Mouse (Mus musculus): ENCODE measurements at regions not wholly inside any gene's neighbourhood (a gene's known extent, or its start where the extent isn't known, plus 50 kb on each side); places are given as distances from the start of the nearest gene placed in this dataset.
"Not testable (repeated sequence)": the region's sequence is repeated elsewhere in the genome, so short reads cannot be mapped to it uniquely, and the experiment has no call there.

DNA sequence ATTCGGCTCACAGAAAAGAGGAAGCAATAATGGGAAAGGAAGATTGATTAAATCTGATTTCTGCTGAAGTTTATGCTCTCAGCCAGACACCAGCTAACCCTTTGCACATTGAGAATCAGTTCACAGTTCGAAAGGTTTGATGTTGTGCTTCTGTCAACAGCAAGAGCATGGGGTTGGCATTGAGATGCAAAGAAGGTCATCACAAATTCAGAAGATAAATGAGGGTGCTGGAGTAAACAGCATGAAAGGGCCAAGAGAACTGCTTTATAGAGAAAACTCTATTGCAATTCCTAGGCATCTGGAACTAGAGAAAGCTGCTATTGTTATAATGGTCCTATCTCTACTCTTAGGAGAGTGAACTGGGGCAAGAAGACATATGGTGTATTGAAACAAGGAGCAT is 250.8 kb downstream of the Rab38 start:
- DNase-seq = no peak

GRCm38 (mm10) chr7:88721031-88721430 is 291.0 kb downstream of the Rab38 start:
- not testable (repeated sequence) for DNase-seq

DNA sequence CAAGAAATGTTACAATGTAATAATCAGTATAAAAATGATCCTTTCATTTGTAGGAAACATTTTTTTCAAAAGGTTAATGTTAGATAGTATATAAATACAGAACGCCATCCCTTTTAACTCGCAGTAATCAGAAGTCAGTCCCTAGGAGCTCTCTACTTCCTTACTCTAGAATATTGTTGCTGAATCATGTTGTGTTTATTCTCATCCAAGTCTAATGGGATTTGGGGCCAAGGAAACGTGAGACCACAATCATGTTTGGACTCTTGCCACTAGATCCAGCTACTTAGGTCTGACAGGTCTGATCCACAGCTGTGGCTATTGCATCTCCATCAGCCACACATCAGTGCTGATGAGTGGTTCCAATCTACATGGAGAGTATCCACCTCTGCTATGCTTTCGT is 304.4 kb downstream of the Rab38 start:
- no peak for DNase-seq

GRCm38 (mm10) chr7:88735768-88736167 is 305.7 kb downstream of the Rab38 start:
- DNase-seq = no peak

GRCm38 (mm10) chr7:88777371-88777770 is 347.3 kb downstream of the Rab38 start:
- no peak for DNase-seq

- DNase-seq = peak; percentile 3 to 10
Measured at GRCm38 (mm10) chr7:88782906-88783305, 352.8 kb downstream of the Rab38 start.

DNA sequence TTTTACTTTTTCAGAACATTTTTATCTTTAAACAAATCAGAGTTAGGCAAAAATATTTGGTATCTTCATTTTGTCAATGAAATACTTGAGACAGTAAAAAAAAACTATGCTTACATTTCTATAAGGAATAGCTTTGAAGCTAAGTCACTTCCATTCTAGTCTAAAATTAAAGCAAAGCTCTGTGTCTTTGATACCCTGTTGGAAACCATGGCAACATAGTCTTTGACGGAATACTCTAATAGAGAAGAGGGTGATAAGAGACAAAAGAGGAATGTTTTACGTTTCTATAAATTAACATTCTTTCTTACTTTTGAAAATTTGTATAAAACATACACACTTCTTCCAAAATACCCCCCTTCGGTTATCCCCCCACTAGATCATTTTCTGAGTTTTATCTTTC is 378.1 kb downstream of the Rab38 start:
- DNase-seq = no peak

DNA sequence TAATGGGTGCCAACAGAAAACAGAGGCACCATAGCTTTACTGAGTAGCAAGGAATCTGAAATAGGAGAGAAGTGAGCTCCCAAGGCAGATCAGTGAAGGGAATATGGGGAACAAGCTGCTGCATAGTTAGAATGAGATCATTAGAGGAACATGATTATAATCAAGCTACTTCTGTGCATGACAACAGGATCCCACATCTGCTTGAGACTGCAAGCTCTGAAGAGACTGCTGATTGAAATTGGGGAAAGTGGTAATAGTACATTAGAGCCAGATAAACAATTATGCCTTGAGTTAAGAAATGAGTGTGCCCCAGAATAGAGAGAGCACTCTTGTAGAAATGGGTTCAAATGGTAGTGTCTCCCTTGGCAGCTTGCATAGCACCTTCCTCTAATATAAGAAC is 380.1 kb downstream of the Rab38 start:
- DNase-seq = no peak

DNA sequence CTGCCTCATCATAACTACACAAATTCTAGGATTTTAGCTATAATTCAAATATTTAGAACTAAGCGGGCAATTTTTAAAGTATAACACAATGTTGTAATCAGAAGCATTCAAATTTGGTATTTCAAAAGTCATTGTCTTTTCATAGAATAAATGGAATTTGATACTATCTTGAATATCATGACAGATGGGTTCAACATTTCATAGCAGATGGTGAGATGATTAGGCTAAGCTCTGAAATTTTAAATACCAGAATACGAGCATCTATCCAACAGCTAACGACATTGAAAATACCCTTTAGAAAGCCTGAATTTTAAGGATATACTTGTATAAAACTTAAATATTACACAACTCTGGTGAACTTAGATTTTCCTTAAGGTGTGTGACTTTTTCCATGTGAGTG is 390.1 kb downstream of the Rab38 start:
- no peak for DNase-seq

DNA sequence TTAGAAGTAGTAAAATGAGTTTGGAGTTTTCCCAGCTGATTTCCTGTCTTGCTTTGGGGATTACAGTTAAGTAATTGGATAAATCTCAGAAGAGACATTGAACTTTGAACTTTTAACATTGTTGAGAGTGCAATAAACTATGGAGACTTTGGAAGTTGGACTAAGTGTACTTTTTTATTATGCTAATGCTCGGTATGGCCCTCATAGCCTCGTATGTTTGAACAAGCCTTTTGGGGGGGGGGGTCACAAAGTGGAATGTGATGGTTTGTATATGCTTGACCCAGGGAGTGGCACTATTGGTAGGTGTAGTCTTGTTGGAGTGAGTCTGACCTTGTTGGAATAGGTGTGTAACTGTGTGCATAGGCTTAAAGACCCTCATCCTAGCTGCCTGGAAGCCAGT is 396.4 kb downstream of the Rab38 start:
- DNase-seq = no peak

- no peak for DNase-seq
Measured at GRCm38 (mm10) chr7:88847946-88848524, 418.0 kb downstream of the Rab38 start.
